Mouse (Mus musculus) testis, adult 2 months (tissue): ENCODE data around the gene Dock2. TPM values are rescaled to one million over a fixed set of nuclear protein-coding genes. Genes with fewer than 3 reads are reported as not detected.

Source experiments
- H3K27ac ChIP-seq: fragments of 200-500 bp; 2 replicates; pipeline ENCODE4 v1.5.1; 2012; ENCODE audit warnings: low read depth, low read length; ENCODE audit not compliant: control insufficient read depth, insufficient read depth
- H3K27me3 ChIP-seq: fragments of 200-500 bp; 2 replicates; pipeline ENCODE4 v1.6.1; 2012; ENCODE audit warnings: mild to moderate bottlenecking, low read length, moderate library complexity; ENCODE audit not compliant: control insufficient read depth, insufficient read depth
- H3K36me3 ChIP-seq: fragments of 200-500 bp; 2 replicates; pipeline ENCODE4 v1.6.1; 2012; ENCODE audit warnings: mild to moderate bottlenecking, low read length; ENCODE audit not compliant: control insufficient read depth, insufficient read depth
- H3K4me1 ChIP-seq: fragments of 200-500 bp; 2 replicates; pipeline ENCODE4 v1.6.1; 2012; ENCODE audit warnings: low read length; ENCODE audit not compliant: control insufficient read depth, insufficient read depth
- H3K4me3 ChIP-seq: fragments of 200-500 bp; 2 replicates; pipeline ENCODE4 v1.5.1; 2012; ENCODE audit warnings: low read depth, mild to moderate bottlenecking, low read length, moderate library complexity, mixed read lengths; ENCODE audit not compliant: control insufficient read depth
- CTCF ChIP-seq: fragments of 200-500 bp; IDR thresholded peaks from 2 replicates; pipeline ENCODE4 v1.5.1; 2012; ENCODE audit warnings: low read depth, mild to moderate bottlenecking, inconsistent platforms, low read length, moderate library complexity; ENCODE audit not compliant: control insufficient read depth, insufficient read depth, insufficient replicate concordance
- POLR2A ChIP-seq: fragments of 200-500 bp; IDR thresholded peaks from 2 replicates; pipeline ENCODE4 v1.6.1; 2012; ENCODE audit warnings: low read depth, mild to moderate bottlenecking, inconsistent platforms, low read length, moderate library complexity; ENCODE audit not compliant: control insufficient read depth
- polyA plus RNA-seq: library from polyadenylated mRNA; depleted of rRNA; stranded (reverse); fragments of >200 nt; gene quantifications from 2 replicates; pipeline ENCODE4 v1.2.3, GENCODE M21; 2012

Dock2 gene
- polyA plus RNA-seq, 1 experiment = 1.7 TPM

DNA sequence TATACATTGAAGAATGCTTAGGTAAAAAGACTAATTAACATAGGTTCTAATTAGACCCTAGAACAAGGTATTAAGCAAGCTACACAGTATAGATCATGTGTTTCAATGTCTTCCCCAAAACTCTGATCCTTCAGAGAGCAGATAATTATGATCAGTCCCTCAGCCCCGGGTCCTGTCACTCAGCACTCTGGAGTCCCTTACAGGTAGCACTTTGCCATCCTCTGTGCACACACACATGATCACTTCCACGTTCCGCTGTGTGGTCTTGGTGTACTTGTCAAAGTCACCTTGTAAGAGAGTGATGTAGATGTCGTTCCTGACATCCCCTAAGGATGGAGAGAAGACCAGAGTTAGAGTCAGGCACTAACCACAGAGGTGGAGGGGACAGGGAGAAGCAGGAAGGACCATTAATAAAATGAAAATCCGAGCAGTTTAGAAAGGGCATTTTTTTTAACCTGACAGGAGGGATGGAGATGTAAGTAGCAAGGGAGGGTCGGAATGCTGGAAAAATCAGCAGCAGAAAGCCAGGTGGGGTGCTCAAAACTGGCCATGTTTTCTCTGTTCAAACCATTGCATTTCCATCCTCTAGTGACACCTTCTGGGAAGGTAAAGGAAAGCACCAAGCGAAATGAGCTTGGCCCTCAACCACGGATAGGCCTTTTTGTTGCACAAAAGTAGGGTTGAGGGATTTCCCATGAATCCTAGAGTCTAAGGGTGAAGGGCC, 79.1 kb downstream of the Dock2 start:
- no peaks in the 10 kb centered on the region for H3K27me3 ChIP-seq
- no peaks in the 10 kb centered on the region for H3K4me1 ChIP-seq
- H3K4me3 ChIP-seq = no peak overlapping the region
- TF ChIP-seq POLR2A = no peak
- no peak for TF ChIP-seq CTCF
- H3K36me3 ChIP-seq = no peaks in the 10 kb centered on the region
- H3K27ac ChIP-seq = no peak overlapping the region

- Histone ChIP-seq H3K27ac (no peak overlapping the region), H3K4me1 (no peaks in the 10 kb centered on the region), H3K4me3 (no peak overlapping the region), H3K27me3 (no peaks in the 10 kb centered on the region), H3K36me3 (no peaks in the 10 kb centered on the region)
- TF ChIP-seq POLR2A = no peak
These were observed 79.8 kb downstream of the Dock2 start for GRCm38 (mm10) chr11:34703851-34704250.

- Histone ChIP-seq H3K36me3 (no peaks in the 10 kb centered on the region), H3K27ac (no peak overlapping the region), H3K27me3 (no peaks in the 10 kb centered on the region), H3K4me1 (no peaks in the 10 kb centered on the region), H3K4me3 (no peak overlapping the region)
- TF ChIP-seq POLR2A = no peak
- TF ChIP-seq CTCF = no peak
These were observed 101.9 kb downstream of the Dock2 start for GRCm38 (mm10) chr11:34681790-34682189.

DNA sequence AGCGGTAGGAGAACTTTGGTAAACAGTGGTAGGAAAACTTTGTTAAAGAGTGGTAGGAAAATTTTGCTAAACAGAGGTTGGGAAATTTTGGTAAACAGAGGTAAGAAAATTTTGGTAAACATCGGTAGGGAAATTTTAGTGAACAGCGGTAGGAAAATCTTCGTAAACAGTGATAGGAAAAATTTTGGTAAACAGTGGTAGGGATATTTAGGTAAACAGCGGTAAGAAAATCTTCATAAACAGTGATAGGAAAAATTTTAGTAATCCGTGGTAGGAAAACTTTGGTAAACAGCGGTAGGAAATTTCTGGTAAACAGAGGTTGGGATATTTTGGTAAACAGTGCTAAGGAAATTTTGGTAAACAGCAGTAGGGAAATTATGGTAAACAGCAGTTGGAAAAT, 239.1 kb downstream of the Dock2 start:
- H3K27me3 ChIP-seq = no peaks in the 10 kb centered on the region
- H3K27ac ChIP-seq = no peak overlapping the region
- H3K36me3 ChIP-seq = no peaks in the 10 kb centered on the region
- H3K4me1 ChIP-seq = no peaks in the 10 kb centered on the region
- no peak for TF ChIP-seq POLR2A
- H3K4me3 ChIP-seq = no peak overlapping the region

DNA sequence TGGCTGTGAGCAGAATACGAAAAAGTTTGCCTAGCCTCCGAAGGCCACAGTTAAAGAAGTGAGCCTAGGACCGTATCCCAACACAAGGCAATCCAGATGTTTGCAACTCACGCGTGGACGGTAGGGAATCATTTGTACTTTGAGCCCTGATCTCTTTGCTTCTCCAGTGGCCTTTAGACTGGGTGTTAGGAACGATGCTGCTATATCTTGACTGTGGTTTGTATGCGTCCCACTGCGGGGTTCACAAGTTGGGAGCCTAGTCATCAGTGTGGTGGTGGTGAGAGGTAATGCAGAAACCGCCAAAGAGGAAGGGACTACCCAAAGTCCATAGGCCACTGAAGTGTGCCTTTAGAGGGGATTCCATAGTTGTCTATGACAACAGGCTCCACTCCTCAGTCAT, 251.6 kb downstream of the Dock2 start:
- Histone ChIP-seq H3K36me3 (no peaks in the 10 kb centered on the region), H3K4me3 (no peak overlapping the region), H3K27ac (no peak overlapping the region), H3K4me1 (no peaks in the 10 kb centered on the region), H3K27me3 (no peaks in the 10 kb centered on the region)
- TF ChIP-seq CTCF (no peak), POLR2A (no peak)

- no peak overlapping the region for H3K27ac ChIP-seq
- H3K4me1 ChIP-seq = no peaks in the 10 kb centered on the region
- TF ChIP-seq POLR2A = no peak
- no peak for TF ChIP-seq CTCF
- no peaks in the 10 kb centered on the region for H3K36me3 ChIP-seq
- H3K4me3 ChIP-seq = no peak overlapping the region
- no peaks in the 10 kb centered on the region for H3K27me3 ChIP-seq
These were observed 252.7 kb downstream of the Dock2 start for GRCm38 (mm10) chr11:34530971-34531370.

DNA sequence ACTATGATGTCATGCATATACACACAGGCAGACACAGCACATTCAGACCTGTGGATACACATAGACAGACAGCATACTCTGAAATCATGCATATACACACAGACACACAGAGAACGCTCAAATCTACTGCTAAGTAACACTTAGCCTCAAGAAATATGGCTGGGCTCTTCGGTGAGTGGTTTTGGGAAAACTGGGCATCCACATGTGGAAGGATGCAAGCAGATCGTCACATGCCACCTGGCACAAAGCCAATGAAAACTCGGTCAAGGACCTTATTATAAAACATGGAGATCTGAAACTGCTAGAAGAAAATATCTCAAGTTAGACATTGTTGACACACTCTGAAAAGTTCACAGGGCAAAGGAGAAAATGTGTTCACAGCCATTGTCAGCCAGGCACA, 255.7 kb downstream of the Dock2 start:
- no peak overlapping the region for H3K27ac ChIP-seq
- no peaks in the 10 kb centered on the region for H3K4me1 ChIP-seq
- no peaks in the 10 kb centered on the region for H3K27me3 ChIP-seq
- TF ChIP-seq POLR2A (no peak), CTCF (no peak)
- H3K36me3 ChIP-seq = no peaks in the 10 kb centered on the region
- no peak overlapping the region for H3K4me3 ChIP-seq

DNA sequence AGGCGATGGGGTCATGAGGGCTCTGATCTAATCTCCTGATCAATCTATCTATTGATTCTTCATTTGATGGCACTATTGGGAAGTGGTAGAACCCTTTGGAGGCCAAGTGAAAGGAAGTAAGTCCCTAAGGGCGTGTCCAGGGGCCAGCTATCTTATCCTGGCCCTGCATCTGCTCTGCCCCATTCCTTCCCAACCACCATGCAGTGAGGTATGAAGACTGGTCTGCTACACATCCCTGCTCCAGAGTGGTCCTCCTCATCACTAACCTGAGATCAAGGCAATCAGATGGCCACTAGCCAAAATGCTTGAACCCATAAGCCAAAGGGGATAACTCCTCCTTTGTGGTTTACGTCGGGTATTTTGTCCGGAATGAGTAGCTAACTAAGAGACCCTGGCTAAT, 256.5 kb downstream of the Dock2 start:
- no peak for TF ChIP-seq CTCF
- no peak for TF ChIP-seq POLR2A
- H3K4me3 ChIP-seq = no peak overlapping the region
- H3K4me1 ChIP-seq = no peaks in the 10 kb centered on the region
- H3K27me3 ChIP-seq = no peaks in the 10 kb centered on the region
- no peaks in the 10 kb centered on the region for H3K36me3 ChIP-seq
- H3K27ac ChIP-seq = no peak overlapping the region
